In the genomic region with DNA sequence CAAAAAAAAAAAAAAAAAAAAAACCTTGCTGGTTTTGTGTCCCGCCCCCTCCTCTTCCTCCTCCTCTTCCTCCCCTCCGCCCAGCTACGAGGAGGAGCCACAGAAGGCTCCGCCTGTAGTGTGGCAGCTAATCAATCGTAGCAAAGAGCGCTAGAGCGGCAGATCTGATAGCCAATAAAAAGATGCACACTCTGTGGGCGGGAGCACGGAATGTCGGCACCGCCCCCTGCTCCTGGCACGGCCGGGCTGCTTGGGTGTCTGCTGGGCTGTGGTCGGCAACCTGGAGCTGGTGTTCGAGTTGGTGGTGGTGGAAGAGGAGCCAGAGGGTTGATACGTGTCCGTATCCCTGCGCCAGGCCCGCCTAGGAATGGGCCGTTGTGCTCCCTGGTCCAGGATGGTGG, we compare ENCODE assay signal across 8 mouse cellular contexts. TPM values are rescaled to one million over a fixed set of nuclear protein-coding genes. Genes with fewer than 3 reads are reported as not detected.
DNase-seq lines count a peak whose midpoint lies in the region; ATAC-seq and TF ChIP-seq lines count a peak whose summit lies in the region.

No protein-coding gene starts in this region.

- peak overlapping the region; percentile 99 for H3K9ac ChIP-seq in forebrain, embryonic 14.5 days (ENCODE audit: low read length)

- peak overlapping the region; percentile 92 for H3K4me2 ChIP-seq in forebrain, embryonic 14.5 days (ENCODE audit: low read length)

- no peaks in the 10 kb centered on the region for H3K9me3 ChIP-seq in forebrain, embryonic 14.5 days (replicated peaks; ENCODE audit: control insufficient read depth, low read length)

- no peak for TF ChIP-seq CTCF in lung, adult 2 months (IDR thresholded peaks at IDR 0.05; ENCODE audit: insufficient read depth, low read length)

- TF ChIP-seq POLR2A in lung, adult 2 months (IDR thresholded peaks at IDR 0.05; ENCODE audit: borderline replicate concordance, extremely low read depth, low read depth, low read length): peak; percentile 85; the same call in 1 of the 2 replicates

- 0% methylated on average over 19 of the region's 20 CpGs for WGBS in forebrain, embryonic 14.5 days
- under 1% methylated on average over 20 of the region's 20 CpGs for WGBS in lung, adult 2 months

- peak; percentile 83 for ATAC-seq in forebrain, embryonic 14.5 days
- peak; percentile 67 for ATAC-seq in neutrophil, adult 5-6 weeks (ENCODE audit: extremely low read depth, insufficient number of reproducible peaks, low FRiP score, poor library complexity, severe bottlenecking)

- H3K4me1 ChIP-seq in forebrain, embryonic 14.5 days (ENCODE audit: control insufficient read depth, insufficient read depth, low read length): peaks cover 36% of the 10 kb centered on the region
- H3K4me1 ChIP-seq in lung, adult 2 months (ENCODE audit: control insufficient read depth, insufficient read depth, low read length): peaks cover 28% of the 10 kb centered on the region

- H3K27me3 ChIP-seq in forebrain, embryonic 14.5 days (replicated peaks; ENCODE audit: control insufficient read depth, insufficient read depth, low read length): no peaks in the 10 kb centered on the region

- peak overlapping the region; percentile 86 for H3K4me3 ChIP-seq in forebrain, embryonic 14.5 days (ENCODE audit: low read depth, low read length)
- H3K4me3 ChIP-seq in lung, adult 2 months (replicated peaks; ENCODE audit: extremely low read depth, low read depth, low read length): peak overlapping the region; percentile 98

- peak overlapping the region; percentile 99 for H3K27ac ChIP-seq in forebrain, embryonic 14.5 days (ENCODE audit: low read depth, low read length)

- peaks cover 4% of the 10 kb centered on the region; the same call in 1 of the 2 replicates for H3K36me3 ChIP-seq in forebrain, embryonic 14.5 days (ENCODE audit: control insufficient read depth, insufficient read depth, low read length)

- intact Hi-C loops in heart, postnatal 14 days (cut with DNase I): loop anchor here (5.0 kb wide), 1 partner anchor 116 kb away; no protein-coding TSS in a partner anchor

- peak; percentile 98 for DNase-seq in ES-CJ7 (ENCODE audit: low read depth, low spot score)
- DNase-seq in cerebellum, adult 11 months: peak; percentile 96
- peak; percentile 99 for DNase-seq in forebrain, embryonic 14.5 days (ENCODE audit: low spot score)
- DNase-seq in heart, postnatal 14 days: peak; percentile 97 to 98
- peak; percentile 97 to 99 for DNase-seq in layer of hippocampus, adult 18-20 months (ENCODE audit: low spot score in 2 of 2)
- DNase-seq in lung, adult 2 months: peak; percentile 99
- peak; percentile 93 to 96 for DNase-seq in thymus, adult 18-20 months

RNA-seq across cellular contexts. Expression of gene Bicra, which starts 0.4 kb away (rescaled TPM):
- 4.3 and 6.0 TPM in 2 replicates for polyA plus RNA-seq in forebrain, embryonic 14.5 days (2014; fragmentation: Nextera tagmentation; extraction: Ambion mirVana)
- 1 to 10 TPM; 9.1 to 9.7 TPM for total RNA-seq in heart, postnatal 14 days (2021)
- 10 to 100 TPM; 19.6 to 20.7 TPM for total RNA-seq in layer of hippocampus, adult 18-20 months (2021)
- 19.0 and 21.2 TPM in 2 replicates for polyA plus RNA-seq in lung, adult 2 months (2012; rRNA removed)
- total RNA-seq in neutrophil, adult 5-6 weeks (2017): 11.9 and 12.9 TPM in 2 replicates

RNA-seq across cellular contexts. Expression of gene Zfp541, which starts 13.4 kb away (rescaled TPM):
- polyA plus RNA-seq in forebrain, embryonic 14.5 days (2014; fragmentation: Nextera tagmentation; extraction: Ambion mirVana): 0.16 TPM in 1 of 2 replicates, not detected in the other
- not detected for total RNA-seq in heart, postnatal 14 days (2021)
- total RNA-seq in layer of hippocampus, adult 18-20 months (2021): under 1 TPM; 0.41 to 0.89 TPM
- 0.02 and 0.04 TPM in 2 replicates for polyA plus RNA-seq in lung, adult 2 months (2012; rRNA removed)
- 0.61 and 0.70 TPM in 2 replicates for total RNA-seq in neutrophil, adult 5-6 weeks (2017)

RNA-seq across cellular contexts. Expression of gene Napa, which starts 50.1 kb away (rescaled TPM):
- polyA plus RNA-seq in forebrain, embryonic 14.5 days (2014; fragmentation: Nextera tagmentation; extraction: Ambion mirVana): 156 and 164 TPM in 2 replicates
- total RNA-seq in heart, postnatal 14 days (2021): 10 to 100 TPM; 86.1 to 99.9 TPM
- 100 to 1,000 TPM; 293 to 307 TPM for total RNA-seq in layer of hippocampus, adult 18-20 months (2021)
- 144 and 157 TPM in 2 replicates for polyA plus RNA-seq in lung, adult 2 months (2012; rRNA removed)
- total RNA-seq in neutrophil, adult 5-6 weeks (2017): 75.3 and 78.1 TPM in 2 replicates

Comparison
In these comparisons a context has a peak if more than half of its experiments do, and no peak if none do; other contexts are left out.
1. Peak in every context shown above with its lines: DNase-seq, ATAC-seq, H3K4me3 ChIP-seq and H3K27ac ChIP-seq.